Comparison of ENCODE assay signal across 1 mouse cellular context in the genomic region with DNA sequence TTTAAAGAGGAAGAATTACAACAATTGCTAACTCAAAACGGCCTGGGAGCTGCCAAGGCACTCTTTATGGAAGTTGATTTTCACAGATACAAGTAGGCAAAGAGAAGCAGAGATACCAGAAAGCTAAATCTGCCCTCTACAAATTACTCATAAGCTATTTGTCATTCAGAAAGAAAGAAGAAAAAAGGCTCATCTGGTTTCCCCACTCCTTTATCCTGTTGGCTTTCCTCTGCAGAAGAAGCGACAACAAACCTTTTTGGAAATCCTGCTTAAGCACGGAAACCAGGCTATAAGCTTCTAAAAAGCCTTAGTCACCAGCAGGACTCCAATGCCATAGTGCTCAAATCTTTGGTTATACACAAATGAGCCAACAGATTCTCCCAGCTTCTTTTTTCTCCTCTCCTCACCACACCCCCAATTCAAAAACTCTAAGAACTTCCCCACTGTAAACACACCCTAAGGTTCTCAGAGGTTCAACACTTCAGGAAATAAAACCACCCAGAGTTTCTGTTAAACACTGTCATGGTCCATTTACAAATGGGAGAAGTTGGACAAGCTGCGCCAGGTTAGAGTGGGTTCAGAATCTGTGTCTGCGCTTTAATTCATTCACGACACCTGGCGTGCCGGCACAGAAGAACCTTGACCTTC.
TF ChIP-seq lines count a peak whose summit lies in the region.

No protein-coding gene starts in this region.

TF ChIP-seq in CH12.LX, 34 proteins besides CTCF, POLR2A, EP300 and RAD21 (continued from another document):
- peak; percentile 49; the same call in 1 of the 2 replicates for TF ChIP-seq ELF1 (IDR thresholded peaks at IDR 0.05; ENCODE audit: low read depth, low read length)
- TF ChIP-seq MAZ (IDR thresholded peaks at IDR 0.05; ENCODE audit: low read depth, low read length), result 0 out of 2 replicates have a peak, but pooled peaks have one; percentile 21
- TF ChIP-seq IRF4 (IDR thresholded peaks at IDR 0.05; ENCODE audit: low read depth, low read length), result peak; percentile 93
- no peak for TF ChIP-seq ZKSCAN1 (IDR thresholded peaks at IDR 0.05; ENCODE audit: borderline replicate concordance, low read depth, low read length)
